Mouse (Mus musculus) heart, adult 18-20 months (tissue): ENCODE measurements around the gene Gm12888. TPM values are rescaled to one million over a fixed set of nuclear protein-coding genes. Genes with fewer than 3 reads are reported as not detected.
"Not testable (repeated sequence)": the region's sequence is repeated elsewhere in the genome, so short reads cannot be mapped to it uniquely, and the experiment has no call there.

ENCODE experiments used
- DNase-seq, 2 experiments: peaks; one replicate each; pipeline ENCODE4 v3.0.0; 2021 to 2022; ENCODE audit warnings: mixed read lengths in 1 of 2
- long read RNA-seq, 2 experiments: library from polyadenylated mRNA; stranded (forward); transcript quantifications; one replicate each; pipeline ENCODE4 v2.0.0; 2021
- total RNA-seq, 2 experiments: library from RNA; stranded (reverse); gene quantifications; 2 replicates each; pipeline ENCODE4 v1.2.3; 2021

Gene Gm12888
- not detected for total RNA-seq
- long read RNA-seq, experiment 1: 0 reads
- long read RNA-seq, experiment 2: 0 reads

DNA sequence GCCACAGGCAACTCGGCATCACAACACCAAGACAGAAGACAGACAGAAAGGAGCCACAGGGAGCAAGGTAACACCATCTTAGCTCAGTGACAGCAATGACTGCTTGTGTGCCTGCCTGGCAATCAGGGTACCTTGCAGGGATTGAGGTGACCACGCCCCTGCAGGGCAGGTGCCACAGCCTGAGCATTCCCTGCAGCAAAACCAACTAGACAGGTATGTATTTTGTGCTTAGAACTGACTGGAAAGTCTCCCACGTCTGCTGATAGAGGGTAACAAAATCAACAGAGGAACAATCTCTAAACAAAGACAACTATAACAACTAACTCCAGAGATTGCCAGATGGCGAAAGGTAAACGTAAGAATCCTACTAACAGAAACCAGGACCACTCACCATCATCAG is at the start of gene Gm12888:
Gm12888 (minus strand) TSS at position 101 of the 400 bp plus-strand sequence.
- DNase-seq: not testable (repeated sequence)

Other genes starting within 250 kb of the Gm12888 start
- 10 to 100 TPM; 24.5 TPM for gene Zmpste24, start 226.7 kb downstream of the Gm12888 start, total RNA-seq
- not detected for gene Tmco2, start 215.7 kb downstream of the Gm12888 start, total RNA-seq
- 1 to 10 TPM; 8.8 to 9.1 TPM for gene Rlf, start 109.8 kb downstream of the Gm12888 start, total RNA-seq
- gene Gm12886, start 98.2 kb upstream of the Gm12888 start, total RNA-seq: not detected